Mouse (Mus musculus): Measurements from ENCODE around the gene Fcrl1.

GRCm38 (mm10) chr3:87383308-87383707 lies 7.1 kb downstream of the Fcrl1 start:
- TF ChIP-seq CTCF (IDR thresholded peaks at IDR 0.05; ENCODE audit: low read depth) (no peak), EP300 (optimal IDR thresholded peaks at IDR 0.05) (no peak)
